Mouse (Mus musculus): ENCODE results near the gene Fbf1.

- no peak for TF ChIP-seq POLR2A (IDR thresholded peaks at IDR 0.05; ENCODE audit: borderline replicate concordance, extremely low read depth, insufficient read depth, insufficient read length, poor library complexity, severe bottlenecking)
- no peak for TF ChIP-seq CTCF (IDR thresholded peaks at IDR 0.05; ENCODE audit: borderline replicate concordance, extremely low read depth, insufficient read depth, insufficient read length)
Measured at GRCm38 (mm10) chr11:116170003-116170800, 2.2 kb upstream of the Fbf1 start.

Measured in brain, embryonic 14.5 days (tissue).